Mouse (Mus musculus) cerebellum, adult 2 months (tissue): ENCODE results near the gene Nfe2l2. TPM values are rescaled to one million over a fixed set of nuclear protein-coding genes. Genes with fewer than 3 reads are reported as not detected.

ENCODE experiments used
- DNase-seq, 2 experiments: peaks; one replicate each; pipeline ENCODE4 v3.0.0; 2021
- H3K27ac ChIP-seq: fragments of 200-500 bp; 2 replicates; pipeline ENCODE4 v1.5.1; 2012; ENCODE audit warnings: low read length, control low read depth, inconsistent platforms; ENCODE audit not compliant: insufficient read depth
- H3K27me3 ChIP-seq: fragments of 200-500 bp; 2 replicates; pipeline ENCODE4 v1.6.1; 2012; ENCODE audit warnings: inconsistent platforms, mild to moderate bottlenecking, low read length, moderate library complexity; ENCODE audit not compliant: control insufficient read depth, insufficient read depth
- H3K4me1 ChIP-seq: fragments of 200-500 bp; 2 replicates; pipeline ENCODE4 v1.6.1; 2011; ENCODE audit warnings: low read length; ENCODE audit not compliant: control insufficient read depth, insufficient read depth
- H3K4me3 ChIP-seq: fragments of 200-500 bp; replicated peaks from 2 replicates; pipeline ENCODE3; 2011; ENCODE audit warnings: mild to moderate bottlenecking, low read depth, low read length, control low read depth; ENCODE audit not compliant: insufficient read depth
- CTCF ChIP-seq: fragments of 200-500 bp; IDR thresholded peaks from 2 replicates; pipeline ENCODE4 v1.5.1; 2011; ENCODE audit warnings: low read depth, mild to moderate bottlenecking, control low read depth, low read length, moderate library complexity, borderline replicate concordance; ENCODE audit not compliant: insufficient read depth
- POLR2A ChIP-seq: fragments of 200-500 bp; IDR thresholded peaks from 2 replicates; pipeline ENCODE4 v1.6.1; 2011; ENCODE audit warnings: low read length, control low read depth, borderline replicate concordance; ENCODE audit not compliant: insufficient read depth
- WGBS: fragments of 180-500 bp; shearing (Covaris S2); methylation state at CpG from one replicate; pipeline ENCODE4 v1.1.7; 2018; 5-methylcytosine and 5-hydroxymethylcytosine counted together
- polyA plus RNA-seq: library from polyadenylated mRNA; depleted of rRNA; stranded (reverse); fragments of >200 nt; gene quantifications from 2 replicates; pipeline ENCODE4 v1.2.3, GENCODE M21; 2012

Gene Nfe2l2
- polyA plus RNA-seq, 1 experiment = 18.6 TPM

GRCm38 (mm10) chr2:75705162-75705752 is 816 bp upstream of the Nfe2l2 start:
- WGBS = 38% methylated on average over 19 of the region's 19 CpGs
- Histone ChIP-seq H3K27ac (no peak overlapping the region), H3K4me3 (peak overlapping the region; percentile 38), H3K27me3 (peaks cover 3% of the 10 kb centered on the region; the same call in 1 of the 2 replicates), H3K4me1 (no peaks in the 10 kb centered on the region)
- TF ChIP-seq POLR2A (no peak), CTCF (no peak)
- no peak for DNase-seq

GRCm38 (mm10) chr2:75703375-75704181 is 863 bp downstream of the Nfe2l2 start:
- H3K27me3 ChIP-seq = peaks cover 3% of the 10 kb centered on the region; the same call in 1 of the 2 replicates
- no peaks in the 10 kb centered on the region for H3K4me1 ChIP-seq
- WGBS = 1% methylated on average over 62 of the region's 62 CpGs
- H3K4me3 ChIP-seq = peak overlapping the region; percentile 52
- peak; percentile 55 to 64 for DNase-seq
- TF ChIP-seq POLR2A (no peak), CTCF (no peak)
- H3K27ac ChIP-seq = peak overlapping the region; percentile 44; the same call in 1 of the 2 replicates

GRCm38 (mm10) chr2:75702588-75702976 is 1.9 kb downstream of the Nfe2l2 start:
- no peak for DNase-seq
- no peaks in the 10 kb centered on the region for H3K4me1 ChIP-seq
- peaks cover 3% of the 10 kb centered on the region; the same call in 1 of the 2 replicates for H3K27me3 ChIP-seq
- TF ChIP-seq CTCF = no peak
- no peak overlapping the region for H3K27ac ChIP-seq
- no peak overlapping the region for H3K4me3 ChIP-seq
- WGBS = 57% methylated on average over 5 of the region's 5 CpGs

DNA sequence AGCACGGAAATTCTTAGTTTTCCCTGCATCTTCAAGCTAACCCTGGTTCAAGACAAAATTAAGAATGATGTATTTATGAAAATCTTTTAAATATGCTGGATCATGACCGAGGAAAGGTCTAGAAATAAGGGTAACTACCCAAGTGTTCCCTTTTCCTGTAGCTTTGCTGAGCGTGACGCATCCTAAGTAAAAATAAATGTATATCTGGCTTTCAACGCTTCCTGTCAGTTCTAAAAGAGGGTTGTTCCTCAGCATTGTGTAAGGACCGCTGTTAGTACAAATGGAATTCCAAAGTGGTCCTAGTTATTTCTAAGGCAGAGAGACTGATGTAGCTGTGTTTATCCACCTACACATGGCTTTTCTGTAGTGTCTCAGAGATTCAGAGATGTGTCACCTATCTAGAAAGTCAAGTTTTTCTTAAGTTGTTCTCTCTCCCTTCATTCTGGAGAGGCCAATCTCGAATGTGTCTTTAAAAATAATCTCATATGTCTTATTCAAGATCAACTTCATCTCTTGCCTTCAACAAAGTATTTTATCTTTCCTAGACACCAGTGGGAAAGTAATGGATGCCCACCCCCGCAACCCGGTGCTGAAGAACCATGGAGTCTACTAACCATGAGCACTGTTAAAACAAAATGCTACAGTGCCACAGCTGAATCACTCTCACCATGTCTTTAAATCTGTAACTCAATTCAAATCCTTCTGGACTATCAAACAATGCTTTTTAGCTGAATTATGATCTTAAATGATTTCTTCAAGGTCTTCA is 2.4 kb downstream of the Nfe2l2 start:
- 89% methylated on average over 9 of the region's 9 CpGs for WGBS
- Histone ChIP-seq H3K4me1 (no peaks in the 10 kb centered on the region), H3K4me3 (no peak overlapping the region), H3K27ac (no peak overlapping the region), H3K27me3 (peaks cover 3% of the 10 kb centered on the region; the same call in 1 of the 2 replicates)
- no peak for DNase-seq
- no peak for TF ChIP-seq POLR2A
- no peak for TF ChIP-seq CTCF

DNA sequence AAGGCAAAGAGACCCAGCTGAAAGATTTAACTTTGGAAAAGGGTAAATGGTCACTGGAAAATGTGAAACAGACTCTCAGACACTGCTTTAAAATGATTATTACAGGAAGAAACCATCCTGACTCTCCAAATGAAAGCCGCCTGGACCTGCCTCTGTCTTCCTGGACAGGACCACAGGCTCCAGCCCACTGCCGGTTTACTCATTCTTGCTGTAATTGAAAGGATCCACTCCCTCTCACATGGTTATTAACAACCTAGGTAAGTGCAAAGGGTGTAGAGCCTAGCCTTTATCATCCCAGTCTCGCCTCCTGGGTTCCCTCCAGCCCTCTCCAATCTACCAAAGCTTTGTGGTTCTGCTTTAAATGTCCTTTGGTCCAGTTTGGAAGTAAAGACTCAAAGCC is 3.2 kb downstream of the Nfe2l2 start:
- Histone ChIP-seq H3K4me1 (no peaks in the 10 kb centered on the region), H3K27ac (no peak overlapping the region), H3K27me3 (peaks cover 3% of the 10 kb centered on the region; the same call in 1 of the 2 replicates), H3K4me3 (no peak overlapping the region)
- TF ChIP-seq CTCF = no peak
- no peak for TF ChIP-seq POLR2A
- no peak for DNase-seq
- WGBS = 84% methylated on average over 3 of the region's 3 CpGs

GRCm38 (mm10) chr2:75700543-75700942 is 3.9 kb downstream of the Nfe2l2 start:
- 95% methylated on average over 3 of the region's 3 CpGs for WGBS
- no peak overlapping the region for H3K4me3 ChIP-seq
- TF ChIP-seq POLR2A (no peak), CTCF (no peak)
- H3K27me3 ChIP-seq = peaks cover 3% of the 10 kb centered on the region; the same call in 1 of the 2 replicates
- no peaks in the 10 kb centered on the region for H3K4me1 ChIP-seq
- no peak overlapping the region for H3K27ac ChIP-seq
- no peak for DNase-seq

DNA sequence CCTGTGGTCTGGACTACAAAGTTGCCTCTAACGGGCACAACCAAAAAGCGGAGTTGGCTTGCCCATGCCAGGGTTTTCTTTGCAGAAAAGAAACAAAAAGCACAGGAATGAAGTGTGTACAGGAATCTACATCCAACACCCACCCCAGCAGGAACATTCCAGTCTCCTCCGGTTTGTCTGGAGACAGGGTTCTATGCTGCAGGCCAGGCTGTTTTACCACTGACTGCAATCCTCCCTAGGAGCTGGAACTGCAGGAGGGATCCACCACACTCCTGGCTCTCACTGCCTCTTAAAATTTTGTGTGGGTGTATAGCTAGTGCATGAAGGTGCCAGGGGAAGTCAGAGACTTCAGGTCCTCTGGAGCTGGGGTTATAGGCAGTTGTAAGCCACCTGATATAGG is 5.6 kb downstream of the Nfe2l2 start:
- 70% methylated on average over 3 of the region's 3 CpGs for WGBS
- H3K27me3 ChIP-seq = no peaks in the 10 kb centered on the region
- no peak overlapping the region for H3K27ac ChIP-seq
- no peaks in the 10 kb centered on the region for H3K4me1 ChIP-seq
- DNase-seq = no peak
- H3K4me3 ChIP-seq = no peak overlapping the region
- TF ChIP-seq CTCF (no peak), POLR2A (no peak)

GRCm38 (mm10) chr2:75698007-75698406 is 6.4 kb downstream of the Nfe2l2 start:
- no peak overlapping the region for H3K27ac ChIP-seq
- 47% methylated on average over 4 of the region's 4 CpGs for WGBS
- no peaks in the 10 kb centered on the region for H3K4me1 ChIP-seq
- no peak overlapping the region for H3K4me3 ChIP-seq
- TF ChIP-seq CTCF (no peak), POLR2A (no peak)
- no peaks in the 10 kb centered on the region for H3K27me3 ChIP-seq
- no peak for DNase-seq
